Mouse (Mus musculus) heart, embryonic 14.5 days (tissue): ENCODE results near the gene Prh1. TPM values are rescaled to one million over a fixed set of nuclear protein-coding genes. Genes with fewer than 3 reads are reported as not detected.
"Not testable (repeated sequence)": the region's sequence is repeated elsewhere in the genome, so short reads cannot be mapped to it uniquely, and the experiment has no call there.

Source experiments
- ATAC-seq: fragments of 200-750 bp; cut with Nextera tagmentation; 2 replicates; pipeline ENCODE4 v1.8.0; 2017; ENCODE audit warnings: low read depth, moderate TSS enrichment; ENCODE audit not compliant: insufficient number of reproducible peaks, insufficient read depth, low FRiP score
- H3K27ac ChIP-seq, 2 experiments: fragments of 200-500 bp in 1 of 2; fragments of 300-500 bp in 1 of 2; sonication (generic) in 1 of 2; replicated peaks in 1 of 2; 2 replicates each; pipeline ENCODE4 v1.5.1; 2012 to 2014; ENCODE audit warnings: low read depth in 2 of 2, low read length in 2 of 2, control low read depth in 1 of 2, mild to moderate bottlenecking in 1 of 2, mixed read lengths in 1 of 2; ENCODE audit not compliant: control insufficient read depth in 1 of 2, insufficient read depth in 1 of 2
- H3K27me3 ChIP-seq: fragments of 300-500 bp; sonication (generic); 2 replicates; pipeline ENCODE4 v1.6.1; 2014; ENCODE audit warnings: mild to moderate bottlenecking, low read length, control low read depth; ENCODE audit not compliant: control insufficient read depth, insufficient read depth
- H3K36me3 ChIP-seq: fragments of 300-500 bp; sonication (generic); 2 replicates; pipeline ENCODE4 v1.6.1; 2014; ENCODE audit warnings: mild to moderate bottlenecking, control low read depth, low read length, mixed read lengths; ENCODE audit not compliant: control insufficient read depth, insufficient read depth
- H3K4me1 ChIP-seq, 2 experiments: fragments of 200-500 bp in 1 of 2; fragments of 300-500 bp in 1 of 2; sonication (generic) in 1 of 2; 2 replicates each; pipeline ENCODE4 v1.6.1; 2012 to 2014; ENCODE audit warnings: low read length in 2 of 2, control low read depth in 1 of 2, mixed read lengths in 1 of 2; ENCODE audit not compliant: control insufficient read depth in 2 of 2, insufficient read depth in 2 of 2
- H3K4me2 ChIP-seq: fragments of 300-500 bp; sonication (generic); 2 replicates; pipeline ENCODE4 v1.6.1; 2014; ENCODE audit warnings: mild to moderate bottlenecking, low read length
- H3K4me3 ChIP-seq, 2 experiments: fragments of 200-500 bp in 1 of 2; fragments of 300-500 bp in 1 of 2; sonication (generic) in 1 of 2; 2 replicates each; pipeline ENCODE4 v1.5.1; 2012 to 2014; ENCODE audit warnings: low read length in 2 of 2, mild to moderate bottlenecking in 2 of 2, control low read depth in 1 of 2, low read depth in 1 of 2, moderate library complexity in 1 of 2; ENCODE audit not compliant: control insufficient read depth in 1 of 2, insufficient read depth in 1 of 2
- H3K9ac ChIP-seq: fragments of 300-500 bp; sonication (generic); 2 replicates; pipeline ENCODE4 v1.6.1; 2014; ENCODE audit warnings: mild to moderate bottlenecking, low read length
- H3K9me3 ChIP-seq: fragments of 300-500 bp; sonication (generic); 2 replicates; pipeline ENCODE4 v1.6.1; 2016; ENCODE audit warnings: low read length, control low read depth; ENCODE audit not compliant: control insufficient read depth
- WGBS: fragments of 180-500 bp; shearing (Covaris S2); extraction: QIAGEN DNeasy Blood & Tissue Kit; methylation state at CpG from one replicate; pipeline ENCODE4 v1.1.7; 2014; 5-methylcytosine and 5-hydroxymethylcytosine counted together
- polyA plus RNA-seq: library from polyadenylated mRNA; unstranded; fragments of >200 nt; fragmentation: Nextera tagmentation; extraction: Ambion mirVana; gene quantifications from 2 replicates; pipeline ENCODE4 v1.2.1, GENCODE M21; 2014

Prh1 gene
- not detected in 2 replicates for polyA plus RNA-seq

- not testable (repeated sequence) for ATAC-seq, H3K9me3 ChIP-seq, H3K27ac ChIP-seq, H3K4me2 ChIP-seq, H3K9ac ChIP-seq, H3K4me3 ChIP-seq, H3K4me1 ChIP-seq, H3K36me3 ChIP-seq, H3K27me3 ChIP-seq
- WGBS: 67% methylated on average over 1 of the region's 1 CpGs
Observed at GRCm38 (mm10) chr6:132569509-132569908, at the start of gene Prh1. Gene Prh1 (plus strand): TSS chr6:132569809.

GRCm38 (mm10) chr6:132595613-132596012 is 26.0 kb downstream of the Prh1 start, which contains the start of gene Prp2:
Gene Prp2 (plus strand): TSS chr6:132595913.
- ATAC-seq, H3K4me1 ChIP-seq: not testable (repeated sequence)
- 57% methylated on average over 2 of the region's 2 CpGs for WGBS

More at GRCm38 (mm10) chr6:132595613-132596012, 26.0 kb downstream of the Prh1 start, which contains the start of gene Prp2:
- H3K27me3 ChIP-seq, H3K4me3 ChIP-seq, H3K9me3 ChIP-seq, H3K27ac ChIP-seq, H3K9ac ChIP-seq, H3K36me3 ChIP-seq, H3K4me2 ChIP-seq: not testable (repeated sequence)

Other genes with a start within 250 kb of the Prh1 start
- gene Gm8882, start 205.7 kb upstream of the Prh1 start, polyA plus RNA-seq: not detected in 2 replicates
- gene Prp2, start 26.1 kb downstream of the Prh1 start, polyA plus RNA-seq: not detected in 2 replicates
- gene A630073D07Rik, start 81.7 kb downstream of the Prh1 start, polyA plus RNA-seq: not detected in 2 replicates
- gene Tas2r120, start 87.1 kb downstream of the Prh1 start, polyA plus RNA-seq: not detected in 2 replicates
- not detected in 2 replicates for gene Tas2r121, start 131.2 kb downstream of the Prh1 start, polyA plus RNA-seq
- not detected in 2 replicates for gene Tas2r122, start 142.1 kb downstream of the Prh1 start, polyA plus RNA-seq
- not detected in 2 replicates for gene Tas2r115, start 168.2 kb downstream of the Prh1 start, polyA plus RNA-seq
- gene Tas2r124, start 184.9 kb downstream of the Prh1 start, polyA plus RNA-seq: not detected in 2 replicates
- not detected in 2 replicates for gene Tas2r102, start 192.3 kb downstream of the Prh1 start, polyA plus RNA-seq
- gene Tas2r136, start 208.4 kb downstream of the Prh1 start, polyA plus RNA-seq: not detected in 2 replicates
- not detected in 2 replicates for gene Tas2r117, start 233.0 kb downstream of the Prh1 start, polyA plus RNA-seq